Mouse (Mus musculus): Measurements from ENCODE around the gene Rars. TPM values are rescaled to one million over a fixed set of nuclear protein-coding genes. Genes with fewer than 3 reads are reported as not detected.
"Not testable (repeated sequence)": the region's sequence is repeated elsewhere in the genome, so short reads cannot be mapped to it uniquely, and the experiment has no call there.

The Rars gene
- total and polyA plus RNA-seq, 2 experiments from 2014 or later, result 41.3 to 61.9 TPM

DNA sequence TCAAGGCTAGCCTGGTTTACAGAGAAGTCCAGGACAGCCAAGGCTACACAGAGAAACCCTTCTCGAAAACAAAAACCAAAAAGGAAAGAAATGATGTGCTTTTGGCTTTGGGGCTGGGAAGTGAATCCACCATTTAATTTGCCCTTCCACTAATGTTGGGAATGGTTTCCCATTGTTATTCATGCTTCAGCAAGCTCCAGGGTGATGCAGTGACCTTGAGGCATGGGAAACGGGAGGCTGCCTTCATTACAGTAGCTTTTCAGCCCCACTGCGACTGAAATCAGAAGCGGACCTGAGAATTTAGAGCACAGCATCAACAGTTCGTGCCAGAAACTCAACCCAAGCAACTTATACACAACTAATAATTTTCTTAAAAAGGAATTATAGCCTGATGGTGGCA is 33.0 kb downstream of the Rars start:
- WGBS, result 79% methylated on average over 5 of the region's 5 CpGs
- no peak overlapping the region for H3K27ac ChIP-seq (ENCODE audit: low read depth, low read length)
- no peak overlapping the region for H3K4me2 ChIP-seq (ENCODE audit: low read depth, low read length, poor library complexity, severe bottlenecking)
- no peaks in the 10 kb centered on the region for H3K36me3 ChIP-seq (ENCODE audit: insufficient read depth, low read length)
- peaks cover 5% of the 10 kb centered on the region for H3K4me1 ChIP-seq (ENCODE audit: insufficient read depth, low read length)
- DNase-seq (ENCODE audit: low spot score) (no peak), ATAC-seq (ENCODE audit: low FRiP score) (no peak)
- TF ChIP-seq CTCF (IDR thresholded peaks at IDR 0.05), result no peak
- no peaks in the 10 kb centered on the region for H3K9me3 ChIP-seq (ENCODE audit: low read length)
- no peak overlapping the region for H3K9ac ChIP-seq (replicated peaks; ENCODE audit: low read length, poor library complexity, severe bottlenecking)
- no peak overlapping the region for H3K4me3 ChIP-seq (ENCODE audit: low read depth, low read length)
- no peaks in the 10 kb centered on the region for H3K27me3 ChIP-seq (ENCODE audit: insufficient read depth, low read length)

DNA sequence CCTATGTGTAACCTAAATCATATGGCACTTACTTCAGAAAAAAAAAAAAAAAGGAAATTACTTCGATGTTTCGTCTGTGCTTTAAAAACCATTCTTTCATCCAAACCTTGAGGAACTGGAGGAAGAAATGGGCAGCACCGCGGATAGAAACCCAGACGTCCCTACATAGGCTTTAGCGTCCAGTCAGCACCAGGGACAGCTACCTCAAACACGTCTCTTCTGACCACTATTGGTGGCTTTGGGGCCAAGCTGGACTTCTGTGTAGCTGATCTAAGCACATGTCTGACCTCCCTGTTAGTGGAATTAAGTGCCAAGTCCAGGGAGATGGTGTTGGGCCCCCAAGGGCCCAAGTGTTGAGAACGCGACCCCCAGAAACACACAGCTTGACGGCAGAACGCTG is 35.4 kb downstream of the Rars start, which contains the start of gene Fbll1:
Gene Fbll1, minus strand, starts transcription at position 11 of the 400 bp plus-strand sequence.
- 4% methylated on average over 11 of the region's 11 CpGs for WGBS
- H3K4me3 ChIP-seq (ENCODE audit: low read depth, low read length), result peak within 1 kb of the TSS; percentile 61
- peak within 1 kb of the TSS; percentile 59 for H3K4me2 ChIP-seq (ENCODE audit: low read depth, low read length, poor library complexity, severe bottlenecking)
- TF ChIP-seq CTCF (IDR thresholded peaks at IDR 0.05), result no peak
- peaks cover 6% of the 10 kb centered on the region for H3K4me1 ChIP-seq (ENCODE audit: insufficient read depth, low read length)
- H3K9me3 ChIP-seq (ENCODE audit: low read length), result no peaks in the 10 kb centered on the region
- no peaks in the 10 kb centered on the region for H3K27me3 ChIP-seq (ENCODE audit: insufficient read depth, low read length)
- peak within 1 kb of the TSS; percentile 95 for H3K27ac ChIP-seq (ENCODE audit: low read depth, low read length)
- ATAC-seq (ENCODE audit: low FRiP score), result 0 out of 2 replicates have a peak, but pooled peaks have one; percentile 32
- peak; percentile 47 for DNase-seq (ENCODE audit: low spot score)
- no peaks in the 10 kb centered on the region for H3K36me3 ChIP-seq (ENCODE audit: insufficient read depth, low read length)
- H3K9ac ChIP-seq (replicated peaks; ENCODE audit: low read length, poor library complexity, severe bottlenecking), result peak within 1 kb of the TSS; percentile 92

GRCm38 (mm10) chr11:35798495-35798820 is 35.8 kb downstream of the Rars start:
- peak; percentile 92 for DNase-seq (ENCODE audit: low spot score)
- peak overlapping the region; percentile 95 for H3K27ac ChIP-seq (ENCODE audit: low read depth, low read length)
- H3K9ac ChIP-seq (replicated peaks; ENCODE audit: low read length, poor library complexity, severe bottlenecking), result peak overlapping the region; percentile 92
- H3K4me1 ChIP-seq (ENCODE audit: insufficient read depth, low read length), result peaks cover 6% of the 10 kb centered on the region
- no peaks in the 10 kb centered on the region for H3K9me3 ChIP-seq (ENCODE audit: low read length)
- no peaks in the 10 kb centered on the region for H3K36me3 ChIP-seq (ENCODE audit: insufficient read depth, low read length)
- H3K27me3 ChIP-seq (ENCODE audit: insufficient read depth, low read length), result no peaks in the 10 kb centered on the region
- peak overlapping the region; percentile 61 for H3K4me3 ChIP-seq (ENCODE audit: low read depth, low read length)
- no peak for TF ChIP-seq CTCF (IDR thresholded peaks at IDR 0.05)
- 3% methylated on average over 18 of the region's 23 CpGs for WGBS
- peak overlapping the region; percentile 59 for H3K4me2 ChIP-seq (ENCODE audit: low read depth, low read length, poor library complexity, severe bottlenecking)
- ATAC-seq (ENCODE audit: low FRiP score), result peak; percentile 94

GRCm38 (mm10) chr11:35797751-35798494 is 36.4 kb downstream of the Rars start:
- peak; percentile 77 for ATAC-seq (ENCODE audit: low FRiP score)
- Histone ChIP-seq H3K4me1 (ENCODE audit: insufficient read depth, low read length) (peaks cover 6% of the 10 kb centered on the region), H3K36me3 (ENCODE audit: insufficient read depth, low read length) (no peaks in the 10 kb centered on the region), H3K4me2 (ENCODE audit: low read depth, low read length, poor library complexity, severe bottlenecking) (peak overlapping the region; percentile 59), H3K9me3 (ENCODE audit: low read length) (no peaks in the 10 kb centered on the region), H3K27me3 (ENCODE audit: insufficient read depth, low read length) (no peaks in the 10 kb centered on the region), H3K4me3 (ENCODE audit: low read depth, low read length) (peak overlapping the region; percentile 61), H3K9ac (replicated peaks; ENCODE audit: low read length, poor library complexity, severe bottlenecking) (peak overlapping the region; percentile 92), H3K27ac (ENCODE audit: low read depth, low read length) (peak overlapping the region; percentile 95)
- peak; percentile 44 for DNase-seq (ENCODE audit: low spot score)
- TF ChIP-seq CTCF (IDR thresholded peaks at IDR 0.05), result no peak
- 2% methylated on average over 66 of the region's 86 CpGs for WGBS

DNA sequence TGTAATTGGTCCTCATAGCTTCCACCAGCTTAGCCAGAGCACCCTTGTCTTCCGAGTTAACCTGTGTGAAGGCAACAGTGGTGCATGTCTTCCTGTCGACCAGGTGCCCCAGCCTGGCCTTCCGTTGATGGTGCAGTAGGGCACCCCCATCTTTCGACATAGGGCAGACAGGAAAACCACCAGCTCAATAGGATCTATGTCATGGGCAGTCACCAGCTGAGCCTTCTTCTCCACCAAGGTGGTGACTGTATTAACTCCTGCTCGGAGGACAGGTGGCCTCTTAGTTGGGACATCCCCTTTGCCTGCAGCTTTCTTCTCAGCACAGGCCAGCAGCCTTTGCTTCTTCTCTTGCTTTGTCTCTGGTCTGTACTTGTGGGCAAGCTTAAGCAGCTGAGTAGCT is 41.5 kb downstream of the Rars start:
- not testable (repeated sequence) for H3K36me3 ChIP-seq (ENCODE audit: insufficient read depth, low read length); H3K9ac ChIP-seq (replicated peaks; ENCODE audit: low read length, poor library complexity, severe bottlenecking); H3K27me3 ChIP-seq (ENCODE audit: insufficient read depth, low read length); H3K27ac ChIP-seq (ENCODE audit: low read depth, low read length); H3K4me1 ChIP-seq (ENCODE audit: insufficient read depth, low read length); H3K4me3 ChIP-seq (ENCODE audit: low read depth, low read length); ATAC-seq (ENCODE audit: low FRiP score); H3K9me3 ChIP-seq (ENCODE audit: low read length); H3K4me2 ChIP-seq (ENCODE audit: low read depth, low read length, poor library complexity, severe bottlenecking); DNase-seq (ENCODE audit: low spot score)
- 82% methylated on average over 5 of the region's 5 CpGs for WGBS

DNA sequence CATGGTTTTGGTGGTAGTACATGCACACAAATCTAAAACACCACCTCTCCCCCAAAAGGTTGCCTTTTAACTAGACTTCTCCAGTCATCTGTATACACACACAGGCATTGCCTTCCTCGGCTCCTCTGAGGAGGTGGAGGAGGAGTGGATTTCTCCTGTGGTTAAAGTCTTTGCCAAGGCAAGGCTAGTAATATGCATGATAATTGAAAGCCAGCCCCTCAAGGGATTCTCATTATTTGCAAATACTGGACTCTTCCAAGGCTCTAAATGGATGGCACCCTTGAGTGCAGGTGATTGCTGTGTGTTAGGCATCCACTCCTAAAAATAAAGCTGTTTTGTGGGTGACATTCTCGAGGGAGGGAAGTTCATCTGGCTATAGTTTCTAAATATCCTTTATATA is 45.9 kb downstream of the Rars start:
- no peaks in the 10 kb centered on the region for H3K9me3 ChIP-seq (ENCODE audit: low read length)
- no peak overlapping the region for H3K4me2 ChIP-seq (ENCODE audit: low read depth, low read length, poor library complexity, severe bottlenecking)
- ATAC-seq (ENCODE audit: low FRiP score) (no peak), DNase-seq (ENCODE audit: low spot score) (no peak)
- WGBS, result 50% methylated on average over 2 of the region's 2 CpGs
- no peak overlapping the region for H3K9ac ChIP-seq (replicated peaks; ENCODE audit: low read length, poor library complexity, severe bottlenecking)
- H3K4me3 ChIP-seq (ENCODE audit: low read depth, low read length), result no peak overlapping the region
- no peak for TF ChIP-seq CTCF (IDR thresholded peaks at IDR 0.05)
- no peak overlapping the region for H3K27ac ChIP-seq (ENCODE audit: low read depth, low read length)
- H3K36me3 ChIP-seq (ENCODE audit: insufficient read depth, low read length), result peaks cover 13% of the 10 kb centered on the region
- H3K4me1 ChIP-seq (ENCODE audit: insufficient read depth, low read length), result no peaks in the 10 kb centered on the region
- H3K27me3 ChIP-seq (ENCODE audit: insufficient read depth, low read length), result no peaks in the 10 kb centered on the region
